ENCODE assay signal across 8 mouse cellular contexts in the genomic region with DNA sequence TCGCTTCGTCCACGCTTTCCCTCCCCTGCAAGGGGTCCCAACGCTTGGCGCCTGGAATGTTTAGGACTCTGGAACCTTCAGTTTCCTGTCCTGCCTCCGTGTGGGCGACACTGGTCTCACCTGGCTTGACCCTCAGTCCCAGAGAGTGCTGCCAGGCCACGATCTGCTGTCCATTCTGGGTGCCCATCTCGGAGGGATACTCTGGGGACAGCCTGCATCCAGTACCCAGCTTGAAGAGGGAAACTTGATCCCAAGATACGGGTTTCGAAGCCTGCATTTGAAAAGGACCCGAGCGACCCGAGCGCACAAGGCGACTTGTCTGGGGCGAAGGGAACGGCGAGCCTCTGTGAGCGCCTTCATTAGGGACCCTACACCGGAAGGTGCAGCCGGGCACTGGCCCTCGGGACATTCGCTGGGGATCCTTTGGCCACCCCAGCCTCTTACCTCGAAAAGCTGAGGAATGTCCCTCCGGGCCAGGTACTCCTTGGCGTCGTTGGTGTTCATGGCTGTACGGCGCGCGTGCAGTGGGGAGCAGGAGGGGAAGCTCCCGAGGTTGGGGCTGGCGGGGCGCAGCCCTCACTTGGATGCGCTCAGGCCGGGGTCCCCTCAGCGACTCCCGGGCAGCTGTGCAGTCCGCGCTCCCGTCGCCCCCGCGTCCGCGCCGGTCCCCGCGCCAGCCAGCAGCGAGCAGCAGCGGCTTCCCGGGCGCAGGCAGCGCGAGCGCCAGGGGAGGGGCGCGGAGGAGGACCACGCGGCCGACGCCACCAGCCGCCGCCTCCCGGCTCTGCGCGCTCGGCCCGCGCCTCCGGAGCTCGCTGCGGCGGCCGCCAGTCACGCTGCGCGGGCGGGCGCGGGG. TPM values are rescaled to one million over a fixed set of nuclear protein-coding genes. Genes with fewer than 3 reads are reported as not detected.
DNase-seq lines count a peak whose midpoint lies in the region; ATAC-seq and TF ChIP-seq lines count a peak whose summit lies in the region.

No protein-coding gene starts in this region.

- H3K4me1 ChIP-seq in cortical plate, adult 2 months (ENCODE audit: control insufficient read depth, insufficient read depth, low read length) = 0 out of 2 replicates have a peak, but pooled peaks cover 1% of the 10 kb centered on the region
- peaks cover 4 to 9% of the 10 kb centered on the region in 2 experiments; a peak in 3 of 4 replicates for H3K4me1 ChIP-seq in heart, embryonic 14.5 days (ENCODE audit: control insufficient read depth in 2 of 2, insufficient read depth in 2 of 2, low read length in 2 of 2)

- no peak; the same call in 1 of the 2 replicates for ATAC-seq in heart, embryonic 14.5 days (ENCODE audit: insufficient number of reproducible peaks, insufficient read depth, low FRiP score, low read depth)
- ATAC-seq in activated CD4-positive, CD25-positive, alpha-beta regulatory T cell, adult 4 months = no peak

- peak overlapping the region; percentile 97 for H3K4me2 ChIP-seq in heart, embryonic 14.5 days (ENCODE audit: low read length)

- 0 out of 2 replicates have a peak, but pooled peaks have one; percentile 8 for TF ChIP-seq POLR2A in cortical plate, adult 2 months (IDR thresholded peaks at IDR 0.05; ENCODE audit: extremely low read depth, insufficient read depth, low read length)

- H3K27ac ChIP-seq in cortical plate, adult 2 months (ENCODE audit: insufficient read depth, low read length) = peak overlapping the region; percentile 83
- no peak overlapping the region for H3K27ac ChIP-seq in heart, embryonic 14.5 days (replicated peaks in 1 of 2; ENCODE audit: control insufficient read depth in 1 of 2, insufficient read depth in 1 of 2, low read depth in 2 of 2, low read length in 2 of 2)

- peak; percentile 8 for DNase-seq in ovary, postnatal 10 days (ENCODE audit: low spot score)
- DNase-seq in ovary, adult 18-20 months (ENCODE audit: low spot score) = no peak
- peak; percentile 64 to 76 for DNase-seq in layer of hippocampus, postnatal 10 days (ENCODE audit: low spot score in 2 of 2)
- DNase-seq in lung, postnatal 10 days = peak; percentile 38
- DNase-seq in right cerebral cortex, postnatal 25 days = peak; percentile 85

- no peak for TF ChIP-seq CTCF in cortical plate, adult 2 months (IDR thresholded peaks at IDR 0.05; ENCODE audit: extremely low read depth, insufficient read depth, low read length)

- H3K36me3 ChIP-seq in heart, embryonic 14.5 days (ENCODE audit: control insufficient read depth, insufficient read depth, low read length) = no peaks in the 10 kb centered on the region

- peak overlapping the region; percentile 55 for H3K9ac ChIP-seq in heart, embryonic 14.5 days (ENCODE audit: low read length)

- no peaks in the 10 kb centered on the region for H3K9me3 ChIP-seq in heart, embryonic 14.5 days (ENCODE audit: control insufficient read depth, low read length)

- WGBS in heart, embryonic 14.5 days = under 1% methylated on average over 72 of the region's 82 CpGs

- H3K27me3 ChIP-seq in heart, embryonic 14.5 days (ENCODE audit: control insufficient read depth, insufficient read depth, low read length) = peaks cover 31% of the 10 kb centered on the region

- H3K4me3 ChIP-seq in cortical plate, adult 2 months (ENCODE audit: insufficient read depth, low read length) = peak overlapping the region; percentile 96
- H3K4me3 ChIP-seq in heart, embryonic 14.5 days (ENCODE audit: control insufficient read depth in 1 of 2, insufficient read depth in 1 of 2, low read depth in 1 of 2, low read length in 2 of 2) = peak overlapping the region; percentile 56

RNA-seq across cellular contexts. Expression of a gene that starts 0.6 kb away (rescaled TPM):
- polyA plus RNA-seq in cortical plate, adult 2 months (2012; rRNA removed) = 53.8 and 59.7 TPM in 2 replicates
- polyA plus RNA-seq in heart, embryonic 14.5 days (2014; fragmentation: Nextera tagmentation; extraction: Ambion mirVana) = 0.93 and 1.0 TPM in 2 replicates
- total RNA-seq in layer of hippocampus, postnatal 10 days (2021) = 100 to 1,000 TPM; 166 to 169 TPM
- not detected for polyA plus RNA-seq in activated CD4-positive, CD25-positive, alpha-beta regulatory T cell, adult 4 months (2017; shearing (Covaris generic))

RNA-seq across cellular contexts. Expression of a gene that starts 46.3 kb away (rescaled TPM):
- polyA plus RNA-seq in cortical plate, adult 2 months (2012; rRNA removed) = 24.6 and 25.2 TPM in 2 replicates
- 37.9 and 44.3 TPM in 2 replicates for polyA plus RNA-seq in heart, embryonic 14.5 days (2014; fragmentation: Nextera tagmentation; extraction: Ambion mirVana)
- 10 to 100 TPM; 47.3 to 55.7 TPM for total RNA-seq in layer of hippocampus, postnatal 10 days (2021)
- 10 to 100 TPM; 53.9 to 62.9 TPM for polyA plus RNA-seq in activated CD4-positive, CD25-positive, alpha-beta regulatory T cell, adult 4 months (2017; shearing (Covaris generic))

Comparison
In these comparisons a context has a peak if more than half of its experiments do, and no peak if none do; other contexts are left out.
1. RNA of a gene that starts 0.6 kb away (polyA plus RNA-seq): 53.8 to 59.7 TPM in cortical plate, adult 2 months; 0.93 to 1.0 TPM in heart, embryonic 14.5 days and not detected in activated CD4-positive, CD25-positive, alpha-beta regulatory T cell, adult 4 months; every median in the first group is over 10 times any median in the second.